Mouse (Mus musculus) CH12.LX (cell line): Measurements from ENCODE around the gene Cysltr2.

Experiments used
- CTCF ChIP-seq, 2 experiments: IDR thresholded peaks in 1 of 2; conservative IDR thresholded peaks in 1 of 2; 2 replicates each; pipeline ENCODE4 v1.5.1; 2011 to 2012; ENCODE audit warnings: low read depth in 2 of 2, low read length in 2 of 2, improper control_type of control experiment in 1 of 2, inconsistent platforms in 1 of 2, mild to moderate bottlenecking in 1 of 2, moderate library complexity in 1 of 2
- ETS1 ChIP-seq: conservative IDR thresholded peaks from 2 replicates; pipeline ENCODE4 v1.6.1; 2012; ENCODE audit warnings: low read depth, mild to moderate bottlenecking, inconsistent platforms, low read length, improper control_type of control experiment, moderate library complexity
- GABPA ChIP-seq: IDR thresholded peaks from 2 replicates; pipeline ENCODE4 v1.6.1; 2012; ENCODE audit warnings: low read depth, low read length, improper control_type of control experiment, inconsistent platforms; ENCODE audit not compliant: insufficient replicate concordance
- KAT2A ChIP-seq: IDR thresholded peaks from 2 replicates; pipeline ENCODE4 v1.6.1; 2012; ENCODE audit warnings: low read length, improper control_type of control experiment, inconsistent platforms; ENCODE audit not compliant: insufficient replicate concordance
- MAFK ChIP-seq: IDR thresholded peaks from 2 replicates; pipeline ENCODE4 v1.6.1; 2011; ENCODE audit warnings: low read length, improper control_type of control experiment; ENCODE audit not compliant: insufficient replicate concordance
- MXI1 ChIP-seq: IDR thresholded peaks from 2 replicates; pipeline ENCODE4 v1.6.1; 2011; ENCODE audit warnings: mild to moderate bottlenecking, low read depth, low read length, improper control_type of control experiment
- NRF1 ChIP-seq: IDR thresholded peaks from 2 replicates; pipeline ENCODE4 v1.6.1; 2014; ENCODE audit warnings: low read depth, mild to moderate bottlenecking, inconsistent platforms, low read length, improper control_type of control experiment, moderate library complexity
- POLR2A ChIP-seq: IDR thresholded peaks from 2 replicates; pipeline ENCODE4 v1.6.1; 2011; ENCODE audit warnings: low read depth, mild to moderate bottlenecking, improper control_type of control experiment, low read length
- RAD21 ChIP-seq: IDR thresholded peaks from 2 replicates; pipeline ENCODE4 v1.6.1; 2011; ENCODE audit warnings: low read depth, mild to moderate bottlenecking, low read length, improper control_type of control experiment, moderate library complexity
- SIN3A ChIP-seq: IDR thresholded peaks from 2 replicates; pipeline ENCODE4 v1.6.1; 2012; ENCODE audit warnings: low read length, improper control_type of control experiment, inconsistent platforms
- TBP ChIP-seq: conservative IDR thresholded peaks from 2 replicates; pipeline ENCODE4 v1.6.1; 2011; ENCODE audit warnings: low read depth, low read length, improper control_type of control experiment
- TCF12 ChIP-seq: IDR thresholded peaks from 2 replicates; pipeline ENCODE4 v1.6.1; 2014; ENCODE audit warnings: low read depth, mild to moderate bottlenecking, inconsistent platforms, low read length, improper control_type of control experiment
- ZC3H11A ChIP-seq: IDR thresholded peaks from 2 replicates; pipeline ENCODE4 v1.6.1; 2012; ENCODE audit warnings: low read depth, mild to moderate bottlenecking, inconsistent platforms, low read length, improper control_type of control experiment

- TF ChIP-seq CTCF (conservative IDR thresholded peaks at IDR 0.05 in 1 of 2, IDR thresholded peaks at IDR 0.05 in 1 of 2; ENCODE audit: low read depth in 2 of 2, low read length in 2 of 2) (peak in 1 of 2 experiments; percentile 71; a peak in 2 of 4 replicates), ETS1 (no peak), POLR2A (no peak), TCF12 (no peak), RAD21 (peak; percentile 60), ZC3H11A (peak; percentile 41; the same call in 1 of the 2 replicates), TBP (no peak), KAT2A (no peak), MAFK (no peak), MXI1 (no peak), SIN3A (no peak), GABPA (no peak), NRF1 (no peak)
Observed at GRCm38 (mm10) chr14:73033290-73033689, 15.6 kb downstream of the Cysltr2 start.
